Mouse (Mus musculus) cerebellum, adult 2 months (tissue): ENCODE results near the gene H2al2c.
"Not testable (repeated sequence)": the region's sequence is repeated elsewhere in the genome, so short reads cannot be mapped to it uniquely, and the experiment has no call there.

Experiments
- CTCF ChIP-seq: fragments of 200-500 bp; IDR thresholded peaks from 2 replicates; pipeline ENCODE4 v1.5.1; 2011; ENCODE audit warnings: low read depth, mild to moderate bottlenecking, control low read depth, low read length, moderate library complexity, borderline replicate concordance; ENCODE audit not compliant: insufficient read depth
- POLR2A ChIP-seq: fragments of 200-500 bp; IDR thresholded peaks from 2 replicates; pipeline ENCODE4 v1.6.1; 2011; ENCODE audit warnings: low read length, control low read depth, borderline replicate concordance; ENCODE audit not compliant: insufficient read depth

DNA sequence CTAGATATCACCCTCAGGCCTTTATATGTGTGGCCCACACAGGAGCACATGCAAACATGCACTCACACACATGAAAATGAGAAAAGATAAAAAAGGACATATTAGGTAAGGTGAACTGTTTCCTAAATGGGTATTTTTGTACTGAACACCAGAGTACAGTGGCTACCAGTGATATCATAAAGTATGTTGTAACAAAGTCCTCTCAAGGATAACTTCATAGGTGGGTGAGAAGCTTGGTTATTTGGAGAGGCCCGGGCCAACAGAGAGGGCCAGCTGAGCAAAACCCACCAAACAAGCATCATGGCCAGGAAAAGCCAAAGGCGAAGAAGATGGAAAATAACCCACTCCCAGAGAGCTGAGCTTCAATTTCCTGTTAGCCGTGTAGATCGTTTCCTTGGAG is at the start of gene H2al2c:
- TF ChIP-seq CTCF, POLR2A: not testable (repeated sequence)
